21 mouse cellular contexts compared by ENCODE assay signal in the genomic region with DNA sequence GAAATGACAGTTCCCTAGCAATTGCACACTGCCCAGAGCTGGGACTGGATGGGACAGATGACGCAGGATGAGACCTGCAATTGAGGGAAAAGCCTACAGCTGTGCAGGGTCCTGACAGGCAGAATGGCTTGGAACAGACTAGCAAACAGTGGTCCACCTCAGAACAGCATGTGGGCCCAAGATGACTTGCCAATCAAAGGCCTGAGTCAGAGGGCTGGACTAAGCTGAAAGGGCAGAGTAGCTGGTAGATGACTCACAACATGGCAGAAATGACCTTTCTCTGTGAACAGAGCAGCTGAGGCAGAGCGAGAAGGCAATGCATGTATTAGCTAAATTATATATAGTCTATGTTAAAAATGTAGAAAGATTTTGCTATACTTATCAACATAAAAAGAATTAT.
DNase-seq lines count a peak whose midpoint lies in the region; ATAC-seq and TF ChIP-seq lines count a peak whose summit lies in the region.
"Had no signal": no experiment of that assay in that cellular context is flagged by ENCODE, and none has a peak within 500 bp of the region (broad histone marks: within the 10 kb centered on the region; RNA-seq: fewer than 3 reads in every experiment).

No protein-coding gene starts in this region.

- TF ChIP-seq CTCF in C2C12 (IDR thresholded peaks at IDR 0.05; ENCODE audit: control insufficient read depth, insufficient read depth, insufficient read length) = no peak

- H3K27me3 ChIP-seq in forebrain, embryonic 11.5 days (ENCODE audit: control insufficient read depth, insufficient read depth, low read length) = no peaks in the 10 kb centered on the region
- H3K27me3 ChIP-seq in forebrain, embryonic 12.5 days = no peaks in the 10 kb centered on the region
- no peaks in the 10 kb centered on the region for H3K27me3 ChIP-seq in C2C12 (ENCODE audit: control insufficient read depth, insufficient read depth, insufficient read length)
- H3K27me3 ChIP-seq in limb, embryonic 10.5 days (ENCODE audit: low read depth, poor library complexity, severe bottlenecking) = 0 out of 2 replicates have a peak, but pooled peaks cover 5% of the 10 kb centered on the region
- H3K27me3 ChIP-seq in intestine, embryonic 16.5 days (replicated peaks; ENCODE audit: control insufficient read depth, insufficient read depth, low read length) = no peaks in the 10 kb centered on the region
- H3K27me3 ChIP-seq: intestine, embryonic 15.5 days had no signal

- no peak overlapping the region for H3ac ChIP-seq in C2C12 (ENCODE audit: control insufficient read depth, insufficient read length, low read depth)

- peak; percentile 25 for DNase-seq in forebrain, embryonic 11.5 days (ENCODE audit: low spot score)
- DNase-seq in adrenal gland, postnatal 10 days = peak; percentile 26
- DNase-seq in brain, adult 2 months (ENCODE audit: low read depth, low spot score) = peak; percentile 28
- DNase-seq in limb, embryonic 10.5 days (ENCODE audit: low spot score) = no peak
- DNase-seq: cerebellum, adult 18-20 months; cerebellum, adult 9-11 months; cerebellum, postnatal 36 days; gastrocnemius, postnatal 10 days; heart, adult 18-20 months; kidney, adult 2 months had no signal

- H3K79me3 ChIP-seq in C2C12 (ENCODE audit: low read depth) = no peaks in the 10 kb centered on the region

- H3K27ac ChIP-seq in forebrain, embryonic 11.5 days (ENCODE audit: low read depth, low read length) = no peak overlapping the region
- H3K27ac ChIP-seq in forebrain, embryonic 12.5 days = no peak overlapping the region
- no peak overlapping the region for H3K27ac ChIP-seq in limb, embryonic 10.5 days
- H3K27ac ChIP-seq in intestine, embryonic 16.5 days (ENCODE audit: low read length) = no peak overlapping the region
- H3K27ac ChIP-seq: forebrain, embryonic 10.5 days; hindbrain, embryonic 10.5 days; hindbrain, embryonic 14.5 days; intestine, embryonic 15.5 days had no signal

- no peak overlapping the region for H3K4me2 ChIP-seq in forebrain, embryonic 11.5 days (ENCODE audit: low read depth, low read length, severe bottlenecking)
- no peak overlapping the region for H3K4me2 ChIP-seq in forebrain, embryonic 12.5 days
- no peak overlapping the region for H3K4me2 ChIP-seq in intestine, embryonic 16.5 days (ENCODE audit: low read depth, low read length)
- H3K4me2 ChIP-seq: heart, embryonic 12.5 days; hindbrain, embryonic 14.5 days; intestine, embryonic 15.5 days had no signal

- ATAC-seq in forebrain, embryonic 11.5 days (replicated peaks; ENCODE audit: low FRiP score) = no peak
- ATAC-seq in forebrain, embryonic 12.5 days (ENCODE audit: low FRiP score) = no peak
- ATAC-seq in intestine, embryonic 16.5 days = no peak
- ATAC-seq: CD4-positive, CD25-positive, alpha-beta regulatory T cell, adult 4 months; forebrain, embryonic 16.5 days; intestine, embryonic 15.5 days had no signal

- no peaks in the 10 kb centered on the region for H3K36me3 ChIP-seq in forebrain, embryonic 11.5 days (ENCODE audit: control insufficient read depth, insufficient read depth, low read length)
- no peaks in the 10 kb centered on the region for H3K36me3 ChIP-seq in forebrain, embryonic 12.5 days (replicated peaks)
- H3K36me3 ChIP-seq in C2C12 (ENCODE audit: control insufficient read depth, insufficient read depth) = no peaks in the 10 kb centered on the region
- H3K36me3 ChIP-seq in limb, embryonic 10.5 days = no peaks in the 10 kb centered on the region
- H3K36me3 ChIP-seq in intestine, embryonic 16.5 days (ENCODE audit: control insufficient read depth, insufficient read depth, low read length) = no peaks in the 10 kb centered on the region
- H3K36me3 ChIP-seq: forebrain, embryonic 10.5 days; G1E; heart, embryonic 12.5 days; hindbrain, embryonic 10.5 days; intestine, embryonic 15.5 days had no signal

- no peaks in the 10 kb centered on the region for H3K79me2 ChIP-seq in C2C12 (ENCODE audit: control insufficient read depth, insufficient read depth)

- H3K9me3 ChIP-seq in forebrain, embryonic 11.5 days (ENCODE audit: control insufficient read depth, low read length) = no peaks in the 10 kb centered on the region
- no peaks in the 10 kb centered on the region for H3K9me3 ChIP-seq in forebrain, embryonic 12.5 days
- H3K9me3 ChIP-seq in limb, embryonic 10.5 days (replicated peaks) = no peaks in the 10 kb centered on the region
- H3K9me3 ChIP-seq in intestine, embryonic 16.5 days (ENCODE audit: control insufficient read depth, low read length) = no peaks in the 10 kb centered on the region
- H3K9me3 ChIP-seq: forebrain, embryonic 10.5 days; G1E; heart, embryonic 12.5 days; hindbrain, embryonic 10.5 days; intestine, embryonic 15.5 days had no signal

- 85% methylated on average over 2 of the region's 2 CpGs for WGBS in forebrain, embryonic 11.5 days
- WGBS in forebrain, embryonic 12.5 days = 83% methylated on average over 2 of the region's 2 CpGs
- 93% methylated on average over 2 of the region's 2 CpGs for WGBS in limb, embryonic 10.5 days
- 86% methylated on average over 2 of the region's 2 CpGs for WGBS in intestine, embryonic 16.5 days

- no peak overlapping the region for H3K9ac ChIP-seq in forebrain, embryonic 11.5 days (ENCODE audit: low read length)
- no peak overlapping the region for H3K9ac ChIP-seq in forebrain, embryonic 12.5 days
- no peak overlapping the region for H3K9ac ChIP-seq in intestine, embryonic 16.5 days (ENCODE audit: low read depth, low read length)
- H3K9ac ChIP-seq: heart, embryonic 12.5 days; hindbrain, embryonic 14.5 days; intestine, embryonic 15.5 days had no signal

- H3K4me3 ChIP-seq in forebrain, embryonic 11.5 days (ENCODE audit: low read depth, low read length) = no peak overlapping the region
- no peak overlapping the region for H3K4me3 ChIP-seq in forebrain, embryonic 12.5 days (replicated peaks)
- no peak overlapping the region for H3K4me3 ChIP-seq in C2C12 (ENCODE audit: insufficient read depth, poor library complexity, severe bottlenecking)
- H3K4me3 ChIP-seq in limb, embryonic 10.5 days = no peak overlapping the region
- H3K4me3 ChIP-seq in intestine, embryonic 16.5 days (ENCODE audit: low read length) = no peak overlapping the region
- H3K4me3 ChIP-seq: forebrain, embryonic 10.5 days; heart, embryonic 12.5 days; hindbrain, embryonic 10.5 days; intestine, embryonic 15.5 days had no signal

- H3K4me1 ChIP-seq in forebrain, embryonic 11.5 days (replicated peaks; ENCODE audit: control insufficient read depth, insufficient read depth, low read length) = no peaks in the 10 kb centered on the region
- H3K4me1 ChIP-seq in forebrain, embryonic 12.5 days = no peaks in the 10 kb centered on the region; the same call in 1 of the 2 replicates
- peaks cover 2% of the 10 kb centered on the region for H3K4me1 ChIP-seq in limb, embryonic 10.5 days
- H3K4me1 ChIP-seq in intestine, embryonic 16.5 days (ENCODE audit: control insufficient read depth, insufficient read depth, low read length) = no peaks in the 10 kb centered on the region
- H3K4me1 ChIP-seq: forebrain, embryonic 10.5 days; heart, embryonic 12.5 days; hindbrain, embryonic 10.5 days; intestine, embryonic 15.5 days had no signal

TF ChIP-seq in C2C12, 6 proteins besides CTCF, POLR2A, EP300 and RAD21:
- TF ChIP-seq MYOG (IDR thresholded peaks at IDR 0.05; ENCODE audit: control insufficient read depth, extremely low read depth, insufficient read length) (no peak), CEBPB (IDR thresholded peaks at IDR 0.05; ENCODE audit: low read depth) (no peak), MAX (IDR thresholded peaks at IDR 0.05) (peak; percentile 63), FOSL1 (IDR thresholded peaks at IDR 0.05; ENCODE audit: insufficient read depth, low read length, poor library complexity, severe bottlenecking) (peak; percentile 46), USF1 (IDR thresholded peaks at IDR 0.05; ENCODE audit: low read depth) (no peak), MYOD1 (IDR thresholded peaks at IDR 0.05; ENCODE audit: control insufficient read depth, insufficient read length, low read depth) (peak; percentile 38)
TF ChIP-seq in C2C12: peak in this region for 3.
